Comparison of ENCODE assay signal across 8 mouse cellular contexts in the genomic region with DNA sequence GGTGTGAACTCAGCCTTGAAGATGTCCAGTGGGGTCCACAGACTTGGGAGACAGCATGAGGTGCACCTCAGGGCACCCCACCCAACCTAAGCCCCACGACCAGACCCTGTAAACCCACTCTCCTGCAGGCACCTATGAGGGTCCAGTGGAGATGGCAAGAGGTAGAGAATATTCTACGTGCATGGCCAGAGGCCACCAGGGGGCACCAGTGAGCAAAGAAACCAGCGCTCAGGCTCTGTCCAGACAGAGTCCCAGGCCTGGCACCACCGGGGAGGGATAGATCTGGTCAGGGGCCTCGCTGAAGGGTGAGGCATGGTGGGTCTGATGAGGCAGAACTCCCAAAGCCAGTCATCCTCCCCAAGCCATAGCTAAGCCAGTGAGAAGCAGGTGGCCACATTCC. TPM values are rescaled to one million over a fixed set of nuclear protein-coding genes. Genes with fewer than 3 reads are reported as not detected.
DNase-seq lines count a peak whose midpoint lies in the region; ATAC-seq and TF ChIP-seq lines count a peak whose summit lies in the region.

No protein-coding gene starts in this region.

- ATAC-seq in embryonic facial prominence, embryonic 11.5 days (replicated peaks; ENCODE audit: insufficient number of reproducible peaks, low FRiP score, low TSS enrichment, low read depth): peak; percentile 50; the same call in 1 of the 2 replicates
- peak; percentile 23; the same call in 1 of the 2 replicates for ATAC-seq in heart, embryonic 11.5 days (replicated peaks; ENCODE audit: insufficient number of reproducible peaks, low FRiP score, low TSS enrichment)
- peak; percentile 49; the same call in 1 of the 2 replicates for ATAC-seq in liver, postnatal 0 days
- peak; percentile 69 for ATAC-seq in neural tube, embryonic 15.5 days (ENCODE audit: low FRiP score)

- 12% methylated on average over 5 of the region's 5 CpGs for WGBS in embryonic facial prominence, embryonic 11.5 days
- WGBS in heart, embryonic 11.5 days (ENCODE audit: insufficient replicate concordance): 16% methylated on average over 5 of the region's 5 CpGs
- 11% methylated on average over 5 of the region's 5 CpGs for WGBS in liver, postnatal 0 days (ENCODE audit: insufficient replicate concordance)
- WGBS in neural tube, embryonic 15.5 days: 7% methylated on average over 5 of the region's 5 CpGs
- WGBS in thymus, adult 2 months: 20% methylated on average over 5 of the region's 5 CpGs

- no peak for TF ChIP-seq POLR2A in thymus, adult 2 months (IDR thresholded peaks at IDR 0.05; ENCODE audit: control insufficient read depth, extremely low read depth, insufficient read depth, low read length, poor library complexity)

- no peaks in the 10 kb centered on the region for H3K27me3 ChIP-seq in embryonic facial prominence, embryonic 11.5 days (ENCODE audit: control insufficient read depth, insufficient read depth, low read length)
- H3K27me3 ChIP-seq in heart, embryonic 11.5 days (ENCODE audit: control insufficient read depth, insufficient read depth, low read length): no peaks in the 10 kb centered on the region
- H3K27me3 ChIP-seq in liver, postnatal 0 days (ENCODE audit: insufficient read depth, low read length): no peaks in the 10 kb centered on the region
- H3K27me3 ChIP-seq in neural tube, embryonic 15.5 days (replicated peaks): no peaks in the 10 kb centered on the region
- no peaks in the 10 kb centered on the region for H3K27me3 ChIP-seq in thymus, adult 2 months (ENCODE audit: control insufficient read depth, insufficient read depth, low read length)

- H3K4me1 ChIP-seq in embryonic facial prominence, embryonic 11.5 days (ENCODE audit: control insufficient read depth, insufficient read depth, low read length): no peaks in the 10 kb centered on the region
- peaks cover 11% of the 10 kb centered on the region for H3K4me1 ChIP-seq in heart, embryonic 11.5 days (ENCODE audit: control insufficient read depth, insufficient read depth, low read length)
- H3K4me1 ChIP-seq in liver, postnatal 0 days (ENCODE audit: insufficient read depth): no peaks in the 10 kb centered on the region
- peaks cover 28% of the 10 kb centered on the region for H3K4me1 ChIP-seq in neural tube, embryonic 15.5 days
- no peaks in the 10 kb centered on the region for H3K4me1 ChIP-seq in thymus, adult 2 months (replicated peaks; ENCODE audit: control insufficient read depth, insufficient read depth, low read length)

- no peak overlapping the region for H3K4me2 ChIP-seq in embryonic facial prominence, embryonic 11.5 days (ENCODE audit: low read depth, low read length)
- no peak overlapping the region for H3K4me2 ChIP-seq in heart, embryonic 11.5 days
- no peak overlapping the region for H3K4me2 ChIP-seq in liver, postnatal 0 days (ENCODE audit: low read depth, low read length)
- no peak overlapping the region for H3K4me2 ChIP-seq in neural tube, embryonic 15.5 days

- H3K36me3 ChIP-seq in embryonic facial prominence, embryonic 11.5 days (replicated peaks; ENCODE audit: control insufficient read depth, insufficient read depth, low read depth, low read length): peaks cover 9% of the 10 kb centered on the region
- H3K36me3 ChIP-seq in heart, embryonic 11.5 days (ENCODE audit: control insufficient read depth, insufficient read depth, low read length): peaks cover 15% of the 10 kb centered on the region
- peaks cover 17% of the 10 kb centered on the region for H3K36me3 ChIP-seq in liver, postnatal 0 days (replicated peaks; ENCODE audit: insufficient read depth, low read length)
- peaks cover 33% of the 10 kb centered on the region for H3K36me3 ChIP-seq in neural tube, embryonic 15.5 days
- peaks cover 5% of the 10 kb centered on the region for H3K36me3 ChIP-seq in thymus, adult 2 months (ENCODE audit: control insufficient read depth, insufficient read depth, low read length)

- peak; percentile 46 for DNase-seq in CD4-positive helper T cell, adult 2 months (ENCODE audit: low read depth, low spot score)
- peak; percentile 86 for DNase-seq in adrenal gland, postnatal 25 days
- peak; percentile 81 for DNase-seq in embryonic facial prominence, embryonic 11.5 days (ENCODE audit: low spot score)
- DNase-seq in kidney, postnatal 10 days: peak; percentile 91
- peak; percentile 86 for DNase-seq in liver, postnatal 0 days
- DNase-seq in thymus, adult 2 months: peak; percentile 74

- no peaks in the 10 kb centered on the region for H3K9me3 ChIP-seq in embryonic facial prominence, embryonic 11.5 days (replicated peaks; ENCODE audit: control insufficient read depth, low read length)
- H3K9me3 ChIP-seq in heart, embryonic 11.5 days (replicated peaks; ENCODE audit: control insufficient read depth, low read length): no peaks in the 10 kb centered on the region
- no peaks in the 10 kb centered on the region for H3K9me3 ChIP-seq in liver, postnatal 0 days (ENCODE audit: low read length)
- no peaks in the 10 kb centered on the region for H3K9me3 ChIP-seq in neural tube, embryonic 15.5 days (replicated peaks)

- H3K9ac ChIP-seq in embryonic facial prominence, embryonic 11.5 days (replicated peaks; ENCODE audit: low read length): no peak overlapping the region
- no peak overlapping the region for H3K9ac ChIP-seq in heart, embryonic 11.5 days (ENCODE audit: low read depth, low read length)
- H3K9ac ChIP-seq in liver, postnatal 0 days (replicated peaks): no peak overlapping the region
- H3K9ac ChIP-seq in neural tube, embryonic 15.5 days (replicated peaks): no peak overlapping the region

- TF ChIP-seq EP300 in liver, postnatal 0 days (IDR thresholded peaks at IDR 0.05; ENCODE audit: low read depth): no peak

- TF ChIP-seq CTCF in liver, postnatal 0 days (IDR thresholded peaks at IDR 0.05; ENCODE audit: low read depth): peak; percentile 91
- TF ChIP-seq CTCF in thymus, adult 2 months (IDR thresholded peaks at IDR 0.05; ENCODE audit: borderline replicate concordance, control insufficient read depth, extremely low read depth, insufficient read depth, low read length, poor library complexity): peak; percentile 90

- no peak overlapping the region for H3K27ac ChIP-seq in embryonic facial prominence, embryonic 11.5 days (replicated peaks; ENCODE audit: low read depth, low read length)
- no peak overlapping the region for H3K27ac ChIP-seq in heart, embryonic 11.5 days (ENCODE audit: low read depth, low read length)
- no peak overlapping the region for H3K27ac ChIP-seq in liver, postnatal 0 days (ENCODE audit: low read depth)
- no peak overlapping the region for H3K27ac ChIP-seq in neural tube, embryonic 15.5 days (replicated peaks)
- no peak overlapping the region for H3K27ac ChIP-seq in thymus, adult 2 months (ENCODE audit: control insufficient read depth, insufficient read depth, low read length)

- no peak overlapping the region for H3K4me3 ChIP-seq in embryonic facial prominence, embryonic 11.5 days (ENCODE audit: low read depth, low read length)
- no peak overlapping the region for H3K4me3 ChIP-seq in heart, embryonic 11.5 days (ENCODE audit: low read depth, low read length)
- no peak overlapping the region for H3K4me3 ChIP-seq in liver, postnatal 0 days (ENCODE audit: low read depth, low read length)
- H3K4me3 ChIP-seq in neural tube, embryonic 15.5 days (replicated peaks): no peak overlapping the region
- H3K4me3 ChIP-seq in thymus, adult 2 months (ENCODE audit: control insufficient read depth, insufficient read depth, low read length): no peak overlapping the region

RNA-seq across cellular contexts. Expression of a gene that starts 27.3 kb away (rescaled TPM):
- 33.4 and 34.6 TPM in 2 replicates for total RNA-seq in adrenal gland, postnatal 25 days (2021)
- 7.8 and 8.3 TPM in 2 replicates for polyA plus RNA-seq in embryonic facial prominence, embryonic 11.5 days (2014; fragmentation: Nextera tagmentation; extraction: Ambion mirVana)
- 4.0 and 5.6 TPM in 2 replicates for polyA plus RNA-seq in heart, embryonic 11.5 days (2014; fragmentation: Nextera tagmentation; extraction: Ambion mirVana)
- 1.7 and 1.8 TPM in 2 replicates for polyA plus RNA-seq in liver, postnatal 0 days (2015; fragmentation: Nextera tagmentation; extraction: Ambion mirVana)
- 2.4 and 2.7 TPM in 2 replicates for polyA plus RNA-seq in neural tube, embryonic 15.5 days (2015; fragmentation: Nextera tagmentation; extraction: Ambion mirVana)
- polyA plus RNA-seq in thymus, adult 2 months (2012; rRNA removed): 36.2 and 39.3 TPM in 2 replicates

RNA-seq across cellular contexts. Expression of a gene that starts 27.5 kb away (rescaled TPM):
- total RNA-seq in adrenal gland, postnatal 25 days (2021): 122 and 130 TPM in 2 replicates
- 86.6 and 101 TPM in 2 replicates for polyA plus RNA-seq in embryonic facial prominence, embryonic 11.5 days (2014; fragmentation: Nextera tagmentation; extraction: Ambion mirVana)
- polyA plus RNA-seq in heart, embryonic 11.5 days (2014; fragmentation: Nextera tagmentation; extraction: Ambion mirVana): 62.4 and 64.4 TPM in 2 replicates
- polyA plus RNA-seq in liver, postnatal 0 days (2015; fragmentation: Nextera tagmentation; extraction: Ambion mirVana): 35.6 and 38.0 TPM in 2 replicates
- polyA plus RNA-seq in neural tube, embryonic 15.5 days (2015; fragmentation: Nextera tagmentation; extraction: Ambion mirVana): 97.5 and 98.3 TPM in 2 replicates
- 27.6 and 28.5 TPM in 2 replicates for polyA plus RNA-seq in thymus, adult 2 months (2012; rRNA removed)
